Mouse (Mus musculus) forebrain, embryonic 12.5 days (tissue): ENCODE measurements around the gene Hes6. TPM values are rescaled to one million over a fixed set of nuclear protein-coding genes. Genes with fewer than 3 reads are reported as not detected.

Experiments used
- ATAC-seq: fragments of 200-750 bp; cut with Nextera tagmentation; 2 replicates; pipeline ENCODE4 v1.8.0; 2017; ENCODE audit warnings: moderate TSS enrichment; ENCODE audit not compliant: low FRiP score
- H3K27ac ChIP-seq: fragments of 300-500 bp; sonication (generic); 2 replicates; pipeline ENCODE4 v1.5.1; 2016; ENCODE audit warnings: mild to moderate bottlenecking
- H3K27me3 ChIP-seq: fragments of 300-500 bp; sonication (generic); 2 replicates; pipeline ENCODE4 v1.6.1; 2016; ENCODE audit warnings: mild to moderate bottlenecking
- H3K36me3 ChIP-seq: fragments of 300-500 bp; sonication (generic); replicated peaks from 2 replicates; pipeline ENCODE4 v1.6.1; 2016; ENCODE audit warnings: mild to moderate bottlenecking
- H3K4me1 ChIP-seq: fragments of 300-500 bp; sonication (generic); 2 replicates; pipeline ENCODE4 v1.6.1; 2016
- H3K4me2 ChIP-seq: fragments of 300-500 bp; sonication (generic); 2 replicates; pipeline ENCODE4 v1.6.1; 2016; ENCODE audit warnings: mild to moderate bottlenecking, moderate library complexity
- H3K4me3 ChIP-seq: fragments of 300-500 bp; sonication (generic); replicated peaks from 2 replicates; pipeline ENCODE4 v1.5.1; 2016; ENCODE audit warnings: mild to moderate bottlenecking
- H3K9ac ChIP-seq: fragments of 300-500 bp; sonication (generic); 2 replicates; pipeline ENCODE4 v1.6.1; 2016; ENCODE audit warnings: mild to moderate bottlenecking
- H3K9me3 ChIP-seq: fragments of 300-500 bp; sonication (generic); 2 replicates; pipeline ENCODE4 v1.6.1; 2016
- WGBS: fragments of 180-500 bp; shearing (Covaris S2); methylation state at CpG from one replicate; pipeline ENCODE4 v1.1.7; 2016; 5-methylcytosine and 5-hydroxymethylcytosine counted together
- polyA plus RNA-seq: library from polyadenylated mRNA; unstranded; fragments of >200 nt; fragmentation: Nextera tagmentation; extraction: Ambion mirVana; gene quantifications from 2 replicates; pipeline ENCODE4 v1.2.1, GENCODE M21; 2016

Gene Hes6
- polyA plus RNA-seq, 1 experiment from 2014 or later, result 297 TPM

- H3K27ac ChIP-seq, result no peak overlapping the region
- H3K9ac ChIP-seq, result no peak overlapping the region
- 91% methylated on average over 3 of the region's 3 CpGs for WGBS
- no peaks in the 10 kb centered on the region for H3K27me3 ChIP-seq
- H3K36me3 ChIP-seq, result no peaks in the 10 kb centered on the region
- H3K4me1 ChIP-seq, result peaks cover 7% of the 10 kb centered on the region; the same call in 1 of the 2 replicates
- ATAC-seq, result no peak
- H3K9me3 ChIP-seq, result no peaks in the 10 kb centered on the region
- no peak overlapping the region for H3K4me2 ChIP-seq
- H3K4me3 ChIP-seq, result no peak overlapping the region
These were observed 23.2 kb upstream of the Hes6 start for GRCm38 (mm10) chr1:91437083-91437400.

- H3K27me3 ChIP-seq, result no peaks in the 10 kb centered on the region
- WGBS, result 88% methylated on average over 6 of the region's 6 CpGs
- H3K9me3 ChIP-seq, result no peaks in the 10 kb centered on the region
- no peak overlapping the region for H3K4me2 ChIP-seq
- ATAC-seq, result no peak
- no peaks in the 10 kb centered on the region for H3K36me3 ChIP-seq
- H3K4me1 ChIP-seq, result peaks cover 7% of the 10 kb centered on the region; the same call in 1 of the 2 replicates
- H3K27ac ChIP-seq, result no peak overlapping the region
- no peak overlapping the region for H3K9ac ChIP-seq
- H3K4me3 ChIP-seq, result no peak overlapping the region
These were observed 22.7 kb upstream of the Hes6 start for GRCm38 (mm10) chr1:91436380-91437082.

GRCm38 (mm10) chr1:91435606-91436130, 21.8 kb upstream of the Hes6 start:
- ATAC-seq, result no peak
- Histone ChIP-seq H3K4me3 (no peak overlapping the region), H3K27me3 (no peaks in the 10 kb centered on the region), H3K4me1 (peaks cover 7% of the 10 kb centered on the region; the same call in 1 of the 2 replicates), H3K36me3 (no peaks in the 10 kb centered on the region), H3K27ac (no peak overlapping the region), H3K9me3 (no peaks in the 10 kb centered on the region), H3K9ac (no peak overlapping the region), H3K4me2 (no peak overlapping the region)
- 87% methylated on average over 13 of the region's 13 CpGs for WGBS

- Histone ChIP-seq H3K9me3 (no peaks in the 10 kb centered on the region), H3K27me3 (no peaks in the 10 kb centered on the region), H3K27ac (no peak overlapping the region), H3K4me1 (peaks cover 7% of the 10 kb centered on the region; the same call in 1 of the 2 replicates), H3K36me3 (no peaks in the 10 kb centered on the region), H3K9ac (no peak overlapping the region), H3K4me2 (no peak overlapping the region), H3K4me3 (no peak overlapping the region)
- ATAC-seq, result no peak
- WGBS, result 94% methylated on average over 8 of the region's 8 CpGs
These were observed 21.1 kb upstream of the Hes6 start for GRCm38 (mm10) chr1:91434905-91435304.

- Histone ChIP-seq H3K4me3 (no peak overlapping the region), H3K27me3 (no peaks in the 10 kb centered on the region), H3K9me3 (no peaks in the 10 kb centered on the region), H3K4me2 (no peak overlapping the region), H3K27ac (no peak overlapping the region), H3K36me3 (0 out of 2 replicates have a peak, but pooled peaks cover 5% of the 10 kb centered on the region), H3K4me1 (no peaks in the 10 kb centered on the region), H3K9ac (no peak overlapping the region)
- no peak for ATAC-seq
- WGBS, result 83% methylated on average over 7 of the region's 7 CpGs
These were observed 16.9 kb upstream of the Hes6 start for GRCm38 (mm10) chr1:91430761-91431160.

- 90% methylated on average over 10 of the region's 10 CpGs for WGBS
- Histone ChIP-seq H3K9ac (no peak overlapping the region), H3K27ac (no peak overlapping the region), H3K27me3 (no peaks in the 10 kb centered on the region), H3K4me3 (no peak overlapping the region), H3K4me2 (no peak overlapping the region), H3K36me3 (0 out of 2 replicates have a peak, but pooled peaks cover 5% of the 10 kb centered on the region), H3K4me1 (no peaks in the 10 kb centered on the region), H3K9me3 (no peaks in the 10 kb centered on the region)
- no peak for ATAC-seq
These were observed 15.4 kb upstream of the Hes6 start for GRCm38 (mm10) chr1:91429212-91429611.

- 46% methylated on average over 4 of the region's 4 CpGs for WGBS
- Histone ChIP-seq H3K4me2 (no peak overlapping the region), H3K27ac (no peak overlapping the region), H3K9ac (no peak overlapping the region), H3K4me3 (no peak overlapping the region), H3K9me3 (no peaks in the 10 kb centered on the region), H3K4me1 (no peaks in the 10 kb centered on the region), H3K36me3 (0 out of 2 replicates have a peak, but pooled peaks cover 5% of the 10 kb centered on the region), H3K27me3 (no peaks in the 10 kb centered on the region)
- ATAC-seq, result peak; percentile 75; the same call in 1 of the 2 replicates
These were observed 14.8 kb upstream of the Hes6 start for GRCm38 (mm10) chr1:91428614-91429013.

- Histone ChIP-seq H3K4me2 (no peak overlapping the region), H3K36me3 (0 out of 2 replicates have a peak, but pooled peaks cover 5% of the 10 kb centered on the region), H3K4me1 (no peaks in the 10 kb centered on the region), H3K9ac (no peak overlapping the region), H3K9me3 (no peaks in the 10 kb centered on the region), H3K27ac (no peak overlapping the region), H3K27me3 (no peaks in the 10 kb centered on the region), H3K4me3 (no peak overlapping the region)
- 83% methylated on average over 9 of the region's 9 CpGs for WGBS
- ATAC-seq, result no peak
These were observed 12.6 kb upstream of the Hes6 start for GRCm38 (mm10) chr1:91426397-91426796.

GRCm38 (mm10) chr1:91420601-91421065, 6.8 kb upstream of the Hes6 start:
- 84% methylated on average over 8 of the region's 8 CpGs for WGBS
- no peak overlapping the region for H3K27ac ChIP-seq
- no peak for ATAC-seq

GRCm38 (mm10) chr1:91419862-91420600, 6.2 kb upstream of the Hes6 start:
- no peaks in the 10 kb centered on the region for H3K9me3 ChIP-seq
- H3K4me3 ChIP-seq, result no peak overlapping the region
- H3K4me2 ChIP-seq, result no peak overlapping the region
- H3K9ac ChIP-seq, result no peak overlapping the region
- H3K4me1 ChIP-seq, result peaks cover 18% of the 10 kb centered on the region
- ATAC-seq, result no peak
- H3K27ac ChIP-seq, result no peak overlapping the region
- H3K27me3 ChIP-seq, result no peaks in the 10 kb centered on the region
- WGBS, result 68% methylated on average over 10 of the region's 10 CpGs
- 0 out of 2 replicates have a peak, but pooled peaks cover 4% of the 10 kb centered on the region for H3K36me3 ChIP-seq

More at GRCm38 (mm10) chr1:91420601-91421065, 6.8 kb upstream of the Hes6 start:
- H3K36me3 ChIP-seq, result 0 out of 2 replicates have a peak, but pooled peaks cover 4% of the 10 kb centered on the region
- H3K9me3 ChIP-seq, result no peaks in the 10 kb centered on the region
- H3K9ac ChIP-seq, result no peak overlapping the region
- no peak overlapping the region for H3K4me3 ChIP-seq
- H3K4me1 ChIP-seq, result peaks cover 12% of the 10 kb centered on the region
- no peaks in the 10 kb centered on the region for H3K27me3 ChIP-seq
- H3K4me2 ChIP-seq, result no peak overlapping the region

GRCm38 (mm10) chr1:91417991-91418390, 4.2 kb upstream of the Hes6 start:
- H3K4me1 ChIP-seq, result peaks cover 34% of the 10 kb centered on the region
- WGBS, result 83% methylated on average over 1 of the region's 1 CpGs
- 0 out of 2 replicates have a peak, but pooled peaks cover 4% of the 10 kb centered on the region for H3K36me3 ChIP-seq
- no peak overlapping the region for H3K27ac ChIP-seq
- H3K27me3 ChIP-seq, result no peaks in the 10 kb centered on the region
- no peak overlapping the region for H3K9ac ChIP-seq
- H3K9me3 ChIP-seq, result no peaks in the 10 kb centered on the region
- H3K4me2 ChIP-seq, result no peak overlapping the region
- no peak for ATAC-seq
- H3K4me3 ChIP-seq, result no peak overlapping the region

- Histone ChIP-seq H3K9ac (peak overlapping the region; percentile 56; the same call in 1 of the 2 replicates), H3K4me3 (no peak overlapping the region), H3K9me3 (no peaks in the 10 kb centered on the region), H3K27me3 (no peaks in the 10 kb centered on the region), H3K27ac (peak overlapping the region; percentile 95), H3K4me2 (peak overlapping the region; percentile 69), H3K36me3 (peaks cover 7% of the 10 kb centered on the region; the same call in 1 of the 2 replicates), H3K4me1 (peaks cover 55% of the 10 kb centered on the region)
- 59% methylated on average over 5 of the region's 5 CpGs for WGBS
- no peak for ATAC-seq
These were observed 1.5 kb upstream of the Hes6 start for GRCm38 (mm10) chr1:91415311-91415710.
